Mouse (Mus musculus): ENCODE measurements at regions not wholly inside any gene's neighbourhood (a gene's known extent, or its start where the extent isn't known, plus 50 kb on each side); places are given as distances from the start of the nearest gene placed in this dataset.

DNA sequence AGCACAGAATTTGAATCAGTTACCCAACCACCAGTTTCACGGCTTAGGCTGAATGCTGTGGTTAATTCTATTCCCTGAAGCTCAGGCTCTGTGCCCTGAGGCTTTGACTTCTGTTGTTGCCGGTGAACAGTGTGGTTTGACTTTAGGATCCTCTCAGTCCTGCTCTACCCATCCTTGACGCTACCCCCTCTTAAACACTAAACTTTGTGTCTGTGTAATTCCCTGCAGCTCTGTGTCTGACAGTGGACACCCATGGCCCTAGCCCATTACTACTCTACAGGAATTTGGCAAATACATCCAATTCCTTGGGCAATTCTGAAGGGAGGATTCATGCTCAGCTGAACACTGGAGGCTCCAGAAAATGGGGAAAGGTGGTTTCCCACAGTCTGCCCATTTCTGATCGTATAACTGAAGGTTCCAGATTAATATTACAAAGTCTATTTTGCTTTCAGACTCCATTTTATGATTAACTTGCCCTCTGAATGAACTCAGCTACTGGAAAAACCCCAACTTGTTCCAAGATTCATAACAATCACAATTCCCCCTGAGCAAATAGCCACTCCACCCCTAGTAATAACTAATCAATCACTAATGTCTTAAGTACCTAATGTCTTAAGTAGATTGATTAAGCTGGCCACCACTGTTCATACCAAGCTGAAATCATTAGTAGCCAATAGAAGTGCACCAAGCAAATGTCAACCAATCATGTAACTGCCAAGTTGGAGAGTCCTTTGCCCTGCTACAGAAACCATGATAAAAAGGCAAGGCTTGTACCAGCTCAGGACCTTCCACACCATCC is 182.6 kb downstream of the Ice1 start:
- TF ChIP-seq POLR2A (IDR thresholded peaks at IDR 0.05; ENCODE audit: low read depth, low read length) (no peak), CTCF (conservative IDR thresholded peaks at IDR 0.05; ENCODE audit: insufficient read depth, insufficient read length, low read depth, low read length) (no peak)

Measured in kidney, adult 2 months (tissue).